Mouse (Mus musculus): ENCODE data around the gene Foxc2.

Foxc2 gene

GRCm38 (mm10) chr8:121148573-121149083, 32.7 kb downstream of the Foxc2 start:
- DNase-seq (ENCODE audit: low read depth), result no peak

GRCm38 (mm10) chr8:121152394-121152793, 36.4 kb downstream of the Foxc2 start:
- no peak for DNase-seq (ENCODE audit: low read depth)

GRCm38 (mm10) chr8:121156990-121157491, 41.1 kb downstream of the Foxc2 start:
- no peak for DNase-seq (ENCODE audit: low read depth)

- no peak for DNase-seq (ENCODE audit: low read depth)
These were observed 42.8 kb downstream of the Foxc2 start for GRCm38 (mm10) chr8:121158812-121159211.

GRCm38 (mm10) chr8:121161437-121161836, 45.5 kb downstream of the Foxc2 start:
- no peak for DNase-seq (ENCODE audit: low read depth)

GRCm38 (mm10) chr8:121162413-121162812, 46.4 kb downstream of the Foxc2 start:
- no peak for DNase-seq (ENCODE audit: low read depth)

- DNase-seq (ENCODE audit: low read depth), result no peak
These were observed 47.1 kb downstream of the Foxc2 start for GRCm38 (mm10) chr8:121162906-121163695.

- DNase-seq (ENCODE audit: low read depth), result no peak
These were observed 48.1 kb downstream of the Foxc2 start for GRCm38 (mm10) chr8:121164017-121164469.

GRCm38 (mm10) chr8:121168033-121168432, 52.1 kb downstream of the Foxc2 start:
- no peak for DNase-seq (ENCODE audit: low read depth)

All from naive thymus-derived CD4-positive, alpha-beta T cell, adult 2 months (primary cell).